Mouse (Mus musculus) splenic B cell, adult 2 months (primary cell): ENCODE results near the gene Kcnk4.

Source experiments
- DNase-seq: peaks from one replicate; pipeline ENCODE4 v3.0.0-alpha.2; 2011; ENCODE audit warnings: low read depth, low spot score
- H3K27me3 ChIP-seq: 2 replicates; pipeline ENCODE4 v1.6.1; 2012; ENCODE audit warnings: mild to moderate bottlenecking, low read length, moderate library complexity, mixed read lengths; ENCODE audit not compliant: control insufficient read depth, poor library complexity, insufficient read depth, severe bottlenecking
- H3K36me3 ChIP-seq: 2 replicates; pipeline ENCODE4 v1.6.1; 2012; ENCODE audit warnings: mild to moderate bottlenecking, low read length, moderate library complexity, mixed read lengths; ENCODE audit not compliant: control insufficient read depth, poor library complexity, insufficient read depth, severe bottlenecking

Kcnk4 gene

GRCm38 (mm10) chr19:6933102-6933435 is 1.2 kb downstream of the Kcnk4 start:
- H3K27me3 ChIP-seq = no peaks in the 10 kb centered on the region
- H3K36me3 ChIP-seq = no peaks in the 10 kb centered on the region
- no peak for DNase-seq

DNA sequence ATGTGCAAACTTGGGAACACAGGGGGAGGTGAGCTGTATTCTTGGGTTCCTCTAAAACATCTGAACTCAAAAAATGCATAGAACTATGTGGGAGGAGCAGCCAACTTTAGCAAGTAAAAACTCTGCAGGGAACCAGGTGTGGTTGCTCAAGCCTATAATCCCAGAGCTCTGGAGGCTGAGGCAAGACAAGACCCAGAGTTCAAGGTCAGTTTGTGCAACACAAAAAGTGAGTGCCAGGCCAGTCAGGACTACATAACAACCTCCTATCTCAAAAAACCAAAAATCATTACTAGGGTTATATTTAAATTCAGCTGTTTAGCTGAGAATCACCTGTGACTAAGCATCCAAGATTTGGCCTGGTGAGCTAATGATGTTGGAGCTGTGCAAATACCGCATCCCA is 2.3 kb downstream of the Kcnk4 start:
- no peaks in the 10 kb centered on the region for H3K36me3 ChIP-seq
- H3K27me3 ChIP-seq = no peaks in the 10 kb centered on the region
- DNase-seq = no peak

DNA sequence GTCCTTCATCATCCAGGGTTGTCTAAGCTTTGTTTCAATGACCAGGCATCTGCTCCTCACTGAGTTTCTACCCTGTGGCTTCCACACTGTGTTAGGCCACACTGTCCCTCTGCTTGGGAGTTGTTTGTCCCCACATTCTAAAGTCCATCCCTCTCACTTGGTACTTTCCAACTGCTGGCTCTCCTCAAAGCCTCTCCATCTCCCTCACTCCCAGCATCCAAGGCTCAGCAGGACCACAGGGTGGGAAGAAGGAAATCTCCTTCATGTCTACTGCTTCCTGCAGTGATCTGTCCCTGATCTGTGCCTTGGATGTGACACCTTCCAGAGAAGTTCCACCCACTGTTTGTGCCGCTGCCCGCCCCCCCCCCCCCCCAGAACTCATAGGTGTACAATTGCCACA is 3.3 kb downstream of the Kcnk4 start:
- Histone ChIP-seq H3K27me3 (no peaks in the 10 kb centered on the region), H3K36me3 (no peaks in the 10 kb centered on the region)
- DNase-seq = no peak

- no peak for DNase-seq
- Histone ChIP-seq H3K36me3 (no peaks in the 10 kb centered on the region), H3K27me3 (no peaks in the 10 kb centered on the region; the same call in 1 of the 2 replicates)
These were observed 6.2 kb downstream of the Kcnk4 start for GRCm38 (mm10) chr19:6928080-6928479.

DNA sequence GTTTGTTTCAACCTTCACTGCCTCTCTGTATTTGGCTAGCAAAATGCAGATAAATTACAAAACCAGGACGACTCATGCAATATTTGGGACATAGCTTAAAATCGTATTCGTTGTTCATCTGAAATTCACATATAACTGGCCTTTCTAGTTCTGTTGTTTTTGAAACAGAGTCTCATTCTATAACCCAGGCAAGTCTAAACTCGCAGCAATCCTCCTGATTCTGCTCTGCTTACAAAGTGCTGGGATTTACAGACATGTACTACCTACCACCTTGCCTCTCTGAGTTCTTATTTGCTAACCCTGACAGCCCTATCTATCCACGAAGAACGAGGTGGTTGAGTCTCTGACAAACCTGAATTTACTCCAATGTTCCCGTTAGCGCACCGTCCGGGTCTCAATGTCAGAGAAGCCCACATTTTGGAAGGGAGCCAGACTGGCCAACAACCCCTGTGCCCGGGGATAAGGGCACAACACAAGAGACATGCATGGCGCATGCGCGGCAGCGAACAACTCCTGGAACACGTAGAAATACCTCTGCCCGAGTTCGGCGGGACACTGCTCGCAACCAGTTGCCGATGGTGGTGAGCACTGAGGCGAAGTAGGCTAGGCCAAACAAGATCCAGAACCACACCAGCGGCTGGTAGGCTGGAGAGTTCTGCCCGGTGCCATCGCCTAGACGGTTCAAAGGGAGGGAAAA is 7.6 kb downstream of the Kcnk4 start:
- Histone ChIP-seq H3K36me3 (no peaks in the 10 kb centered on the region), H3K27me3 (no peaks in the 10 kb centered on the region; the same call in 1 of the 2 replicates)
- peak; percentile 49 for DNase-seq

DNA sequence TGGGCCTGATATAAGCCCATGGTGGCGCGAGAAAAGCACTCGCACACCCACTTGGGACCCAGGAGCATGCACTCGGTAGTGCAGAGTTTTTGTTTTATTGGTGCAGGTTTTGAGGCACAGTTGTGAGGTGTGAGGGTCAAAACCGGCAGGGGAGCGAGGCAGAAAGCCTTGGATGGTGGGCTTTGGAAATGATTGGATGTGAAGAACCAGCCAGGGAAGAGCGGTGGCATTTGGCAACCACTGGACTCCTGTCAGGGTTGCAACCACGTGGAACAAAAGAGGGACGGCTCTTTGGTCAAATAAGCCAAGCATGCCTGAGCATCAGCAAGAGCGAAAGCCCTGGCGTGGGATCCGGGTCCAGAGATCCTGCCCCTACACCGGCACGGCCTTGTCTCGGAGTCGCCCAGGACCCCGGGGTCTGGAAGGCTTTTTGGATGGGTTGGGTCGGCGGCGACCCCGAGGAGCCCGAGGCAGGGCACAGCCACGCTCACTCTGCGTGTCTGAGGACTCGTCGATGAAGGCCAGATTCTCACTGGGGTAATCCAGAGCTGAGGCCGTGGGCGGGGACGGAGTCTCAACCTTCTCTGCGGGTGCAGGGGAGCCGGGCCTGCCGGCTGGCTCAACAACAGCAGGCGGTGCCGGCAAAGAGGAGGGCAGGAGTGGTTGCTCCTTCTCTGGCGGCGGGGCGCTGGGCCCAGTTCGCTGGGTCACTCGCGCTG is 8.5 kb downstream of the Kcnk4 start:
- DNase-seq = no peak
- H3K36me3 ChIP-seq = no peaks in the 10 kb centered on the region
- H3K27me3 ChIP-seq = no peaks in the 10 kb centered on the region; the same call in 1 of the 2 replicates

DNA sequence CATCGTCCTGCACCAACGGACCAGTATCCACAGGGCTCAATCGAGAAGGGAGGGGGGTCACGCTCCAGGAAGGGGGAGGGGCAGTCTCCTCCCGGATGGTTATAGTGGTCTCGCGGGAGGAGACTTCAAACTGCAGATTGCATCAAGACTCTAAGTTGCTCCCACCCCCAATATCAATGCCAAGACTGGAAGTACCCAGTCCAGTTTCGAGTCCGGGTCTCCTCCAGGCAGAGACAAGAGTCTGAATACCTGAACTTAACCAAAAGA is 9.1 kb downstream of the Kcnk4 start, which contains the start of gene Catsperz:
Gene Catsperz, minus strand, starts transcription at position 74 of the 267 bp plus-strand sequence.
- Histone ChIP-seq H3K27me3 (no peaks in the 10 kb centered on the region; the same call in 1 of the 2 replicates), H3K36me3 (no peaks in the 10 kb centered on the region)
- no peak for DNase-seq

DNA sequence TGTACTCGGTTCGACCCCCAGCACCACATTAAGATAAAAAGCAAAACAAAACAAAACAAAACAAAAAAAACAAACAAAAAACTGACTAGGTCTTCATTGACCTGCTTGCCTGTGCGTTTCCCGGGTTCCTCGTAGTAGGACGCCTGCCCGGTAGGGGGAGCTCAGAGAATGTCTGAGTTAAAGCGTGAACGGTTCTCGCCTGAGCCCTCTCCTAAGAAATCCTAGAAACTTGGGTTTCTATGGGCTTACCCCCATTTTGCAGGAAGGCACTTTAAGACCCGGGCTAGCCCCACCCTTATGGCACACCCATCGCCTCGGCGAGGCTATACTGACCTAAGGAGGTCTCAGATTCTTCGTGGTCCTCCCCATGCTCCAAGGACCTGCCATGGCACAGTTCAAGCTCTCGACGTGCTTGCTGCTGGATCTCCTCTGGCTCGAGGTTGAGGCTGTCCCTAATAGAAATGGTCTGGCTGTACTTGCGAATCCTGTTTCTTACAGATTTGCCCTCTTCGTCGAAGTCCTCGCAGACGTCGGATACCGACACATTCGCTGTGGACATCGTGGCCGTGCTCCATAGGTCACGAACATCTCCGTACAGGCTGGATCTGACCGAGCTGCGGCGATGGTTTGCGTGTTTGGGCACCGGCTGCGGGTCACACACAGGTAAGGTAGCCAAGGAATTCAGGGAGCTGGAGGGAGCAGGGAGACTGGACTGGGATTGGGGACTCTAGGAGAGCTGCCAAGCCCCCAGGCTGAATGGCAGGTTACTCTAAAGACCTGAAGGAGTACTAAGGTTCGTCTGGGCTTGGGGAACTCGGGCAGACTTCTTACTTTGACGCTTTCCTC is 9.6 kb downstream of the Kcnk4 start:
- H3K36me3 ChIP-seq = no peaks in the 10 kb centered on the region
- no peaks in the 10 kb centered on the region; the same call in 1 of the 2 replicates for H3K27me3 ChIP-seq
- peak; percentile 83 for DNase-seq

DNA sequence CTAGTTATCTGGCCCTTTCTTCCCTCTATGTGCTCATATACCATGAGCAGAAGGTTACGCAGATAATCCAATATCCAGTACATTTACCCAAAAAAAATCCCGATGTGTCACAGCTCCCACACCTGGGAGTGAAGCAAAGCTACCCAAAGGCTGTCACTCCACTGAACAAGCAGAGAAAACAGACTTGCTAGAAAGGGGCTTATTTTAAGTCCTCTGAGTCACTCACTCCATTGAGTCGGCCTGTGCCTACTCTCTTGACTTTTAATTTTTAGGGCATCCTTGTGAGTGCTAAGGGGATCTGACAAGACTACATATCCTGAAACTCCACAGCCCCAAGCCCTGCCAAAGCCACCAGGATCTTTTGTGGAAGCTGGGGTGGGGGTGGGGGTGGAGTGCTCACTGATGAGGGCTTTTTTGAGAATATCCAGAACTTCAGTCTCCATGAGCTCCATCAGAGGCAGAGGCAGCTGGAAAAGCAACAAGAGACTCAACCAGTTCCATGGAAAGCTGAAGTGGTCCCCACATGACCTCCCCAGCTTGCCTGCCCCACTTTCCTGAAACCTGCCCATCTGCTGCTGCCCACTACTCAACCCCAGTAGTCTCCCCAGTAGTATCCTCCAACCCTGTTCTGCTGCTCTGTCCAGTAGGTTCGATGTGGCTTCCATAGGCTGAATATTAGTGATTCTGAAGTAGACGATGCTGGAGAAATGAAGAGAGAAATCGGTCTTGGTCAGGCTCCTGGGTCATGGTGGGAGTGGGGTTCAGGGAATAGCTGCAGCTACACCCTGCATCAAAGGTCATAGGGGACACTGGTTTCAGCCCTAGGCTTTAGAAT is 11.2 kb downstream of the Kcnk4 start:
- Histone ChIP-seq H3K36me3 (no peaks in the 10 kb centered on the region), H3K27me3 (no peaks in the 10 kb centered on the region; the same call in 1 of the 2 replicates)
- DNase-seq = no peak

GRCm38 (mm10) chr19:6921647-6922567 is 12.4 kb downstream of the Kcnk4 start, which contains the start of gene Esrra:
Esrra (minus strand) TSS chr19:6921813.
- H3K36me3 ChIP-seq = no peaks in the 10 kb centered on the region
- no peaks in the 10 kb centered on the region; the same call in 1 of the 2 replicates for H3K27me3 ChIP-seq
- DNase-seq = peak; percentile 100

DNA sequence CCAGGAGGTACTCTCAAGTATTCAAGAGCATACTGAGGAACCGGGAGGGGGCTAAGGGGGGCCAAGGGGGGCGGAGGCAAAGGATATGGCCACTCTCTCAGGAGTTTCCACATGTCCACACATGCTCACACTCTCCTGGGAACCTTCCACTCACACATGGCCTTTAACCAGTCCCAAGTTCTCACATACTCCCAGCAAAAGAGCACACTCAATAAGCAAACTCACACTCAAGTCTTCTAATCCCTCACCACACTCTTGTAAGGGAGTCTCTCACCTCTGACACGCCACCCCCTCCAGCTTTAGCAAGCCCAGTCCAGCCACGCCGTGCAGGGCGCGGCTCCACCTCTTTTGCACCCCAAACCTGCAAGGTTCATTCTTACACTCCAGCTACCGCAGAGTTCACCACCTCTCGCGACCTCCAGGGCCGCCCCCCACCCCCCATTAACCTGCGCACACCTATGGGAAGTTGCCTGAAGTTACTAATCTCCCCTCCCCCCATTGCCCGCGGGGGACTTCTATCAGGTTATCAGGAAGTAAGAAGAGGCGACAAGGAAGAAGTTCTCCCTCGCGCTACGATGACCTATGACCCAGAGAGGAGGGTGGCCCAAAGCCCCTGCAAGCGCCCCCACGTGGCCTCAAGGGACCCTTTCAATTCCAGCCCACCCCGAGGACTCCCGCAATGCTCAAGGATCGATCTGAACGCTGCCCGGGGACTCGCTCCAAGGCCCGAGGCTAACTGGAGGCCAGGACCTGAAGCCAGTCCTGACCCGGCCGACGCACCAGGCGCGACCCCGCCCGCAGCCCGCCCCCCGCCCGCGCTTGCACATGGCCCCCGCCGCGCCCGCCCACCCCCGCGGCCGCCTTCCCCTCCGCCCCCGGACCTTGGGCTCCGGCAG is 13.3 kb downstream of the Kcnk4 start:
- peak; percentile 66 for DNase-seq
- peaks cover 2% of the 10 kb centered on the region; the same call in 1 of the 2 replicates for H3K36me3 ChIP-seq
- no peaks in the 10 kb centered on the region; the same call in 1 of the 2 replicates for H3K27me3 ChIP-seq

DNA sequence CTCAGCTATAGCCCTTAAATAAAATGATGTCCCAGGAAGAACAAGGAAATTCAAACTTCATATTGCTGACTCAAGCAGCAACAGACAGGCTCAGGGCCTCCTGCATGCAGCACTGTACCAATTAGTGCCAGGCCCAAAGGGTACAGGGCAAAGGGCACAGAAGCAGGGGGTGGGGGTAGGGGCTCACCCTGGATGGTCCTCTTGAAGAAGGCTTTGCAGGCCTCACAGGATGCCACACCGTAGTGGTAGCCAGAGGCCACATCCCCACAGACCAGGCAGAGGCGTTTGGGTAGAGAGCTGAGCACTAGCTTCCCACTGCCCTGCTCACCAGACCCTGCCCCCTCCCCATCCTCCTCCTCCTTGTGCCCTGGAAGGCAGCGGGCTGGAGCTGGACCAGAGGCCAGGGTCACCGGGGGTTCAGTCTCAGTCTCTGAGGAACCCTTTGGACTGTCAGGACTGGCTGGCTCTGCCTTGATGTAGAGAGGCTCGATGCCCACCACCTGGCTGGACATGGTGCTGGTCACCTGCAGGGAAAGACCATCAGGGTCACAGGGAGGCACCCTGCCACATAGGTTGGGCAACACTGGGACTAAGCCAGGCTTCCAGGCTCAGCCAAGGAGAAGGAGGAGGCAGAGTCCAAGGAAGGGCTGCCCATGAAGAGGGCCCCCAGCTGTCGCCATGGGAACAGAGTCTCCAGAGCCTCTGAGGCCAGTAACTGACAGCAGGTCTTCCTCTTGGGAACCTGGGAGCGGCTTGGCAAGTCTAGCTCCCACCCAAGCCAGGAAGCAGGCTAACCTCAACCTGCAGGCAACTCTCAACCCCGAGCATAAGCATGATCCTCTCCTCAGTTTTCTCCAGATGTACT is 14.2 kb downstream of the Kcnk4 start:
- no peak for DNase-seq
- peaks cover 2% of the 10 kb centered on the region; the same call in 1 of the 2 replicates for H3K36me3 ChIP-seq
- H3K27me3 ChIP-seq = no peaks in the 10 kb centered on the region
